Mouse (Mus musculus) adrenal gland, postnatal 36 days (tissue): ENCODE measurements around the gene Fndc10. TPM values are rescaled to one million over a fixed set of nuclear protein-coding genes. Genes with fewer than 3 reads are reported as not detected.
"Not testable (repeated sequence)": the region's sequence is repeated elsewhere in the genome, so short reads cannot be mapped to it uniquely, and the experiment has no call there.

Source experiments
- DNase-seq, 2 experiments: peaks; one replicate each; pipeline ENCODE4 v3.0.0; 2021; ENCODE audit warnings: mixed read lengths in 1 of 2
- total RNA-seq, 2 experiments: library from RNA; stranded (reverse); gene quantifications; 2 replicates each; pipeline ENCODE4 v1.2.3; 2021

The Fndc10 gene
- total RNA-seq, 2 experiments from 2014 or later = 31.3 to 59.8 TPM

- peak; percentile 50 to 61 for DNase-seq
Observed at GRCm38 (mm10) chr4:155734951-155735702, 41.0 kb downstream of the Fndc10 start.

GRCm38 (mm10) chr4:155735788-155736187, 41.6 kb downstream of the Fndc10 start:
- no peak for DNase-seq

GRCm38 (mm10) chr4:155736421-155736820, 42.3 kb downstream of the Fndc10 start:
- DNase-seq = no peak

DNA sequence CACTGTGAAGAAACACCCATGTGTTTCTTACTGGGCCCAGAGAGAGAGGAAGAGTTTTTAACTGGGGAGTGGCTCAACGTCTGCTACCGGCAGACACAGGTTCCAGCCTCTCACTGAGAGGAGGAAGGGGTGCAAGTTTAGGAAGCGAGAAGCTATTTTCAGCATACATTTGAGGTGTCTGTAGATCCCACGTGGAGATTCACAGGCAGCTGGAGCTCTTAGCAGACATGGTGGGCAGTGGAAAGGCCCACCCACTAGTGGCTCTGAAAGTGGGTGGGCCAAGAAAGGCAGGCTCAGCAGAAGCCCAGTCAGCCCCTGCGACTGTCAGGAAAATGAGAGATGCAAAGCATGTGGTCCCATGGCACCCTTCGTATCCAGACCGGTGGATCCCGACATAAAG, 44.1 kb downstream of the Fndc10 start:
- no peak for DNase-seq

- DNase-seq = no peak
Observed at GRCm38 (mm10) chr4:155739152-155739551, 45.0 kb downstream of the Fndc10 start.

- DNase-seq = peak in 1 of 2 experiments; percentile 35
Observed at GRCm38 (mm10) chr4:155739741-155740636, 45.8 kb downstream of the Fndc10 start.

DNA sequence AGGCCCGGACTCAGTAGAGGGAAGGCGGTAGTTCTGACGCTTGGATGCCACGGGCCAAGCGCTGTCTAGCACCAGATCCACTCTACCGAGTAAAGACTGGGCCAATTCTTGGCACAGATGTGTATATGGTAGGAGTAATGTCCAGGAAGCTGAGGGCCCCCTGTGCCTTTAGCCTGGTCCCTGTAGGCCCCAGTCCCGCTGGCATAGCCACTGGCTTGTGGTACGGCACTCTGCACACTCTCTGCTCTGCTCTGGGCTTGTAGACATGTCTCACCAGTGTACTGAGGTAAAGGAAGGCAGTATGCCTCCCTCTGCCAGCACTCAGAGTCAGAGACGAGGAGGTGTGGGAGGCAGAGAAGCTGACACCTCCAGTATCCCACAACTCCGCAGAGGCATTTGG, 46.5 kb downstream of the Fndc10 start:
- DNase-seq = not testable (repeated sequence)

DNA sequence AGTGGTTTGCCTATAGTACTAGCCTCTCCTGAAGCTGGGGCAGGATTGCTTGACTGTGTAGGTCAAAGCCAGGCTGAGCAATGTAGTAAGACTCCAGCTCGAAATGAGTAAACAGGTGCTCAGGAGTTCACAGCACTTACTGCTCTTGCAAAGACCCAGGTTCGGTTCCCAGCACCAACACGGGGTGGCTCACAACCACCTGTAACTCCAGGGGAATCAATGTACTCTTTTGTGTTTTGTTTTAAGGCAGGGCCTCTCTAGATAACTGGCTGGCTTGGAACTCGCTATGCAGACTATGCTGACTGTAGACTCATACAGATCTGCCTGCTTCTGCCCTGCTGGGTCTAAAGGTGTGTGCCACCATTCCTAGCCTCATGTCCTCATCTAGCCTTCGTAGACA, 48.5 kb downstream of the Fndc10 start:
- DNase-seq = no peak

DNA sequence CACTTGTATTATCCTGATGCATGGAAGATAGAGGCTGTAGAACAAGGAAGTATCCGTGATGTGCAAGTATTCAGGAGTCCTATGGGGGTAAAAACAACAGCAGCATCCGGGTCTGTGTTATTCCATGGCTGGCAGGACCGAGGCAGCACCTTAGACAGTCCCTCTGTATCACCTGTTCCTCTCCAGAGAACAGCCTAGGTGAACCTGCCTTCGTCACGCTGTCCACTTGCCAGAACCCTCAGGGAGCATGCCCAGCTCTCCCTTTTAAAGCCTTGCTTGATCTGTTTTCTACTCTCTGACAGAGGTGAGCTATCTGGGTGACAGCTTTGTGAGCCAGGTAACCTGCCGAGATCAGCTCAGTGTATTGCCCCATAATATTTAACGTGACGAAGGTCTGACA, 50.3 kb downstream of the Fndc10 start:
- no peak for DNase-seq

GRCm38 (mm10) chr4:155745136-155745535, 51.0 kb downstream of the Fndc10 start:
- no peak for DNase-seq

Other genes with a start within 250 kb of the Fndc10 start
- 10 to 100 TPM in 1 of 2 experiments, 1 to 10 TPM in 1; 8.3 to 10.8 TPM for gene Tmem52, start 225.2 kb upstream of the Fndc10 start, total RNA-seq
- gene Gnb1, start 203.0 kb upstream of the Fndc10 start, total RNA-seq = 100 to 1,000 TPM; 444 to 453 TPM
- 100 to 1,000 TPM; 175 to 310 TPM for gene Nadk, start 132.0 kb upstream of the Fndc10 start, total RNA-seq
- gene Slc35e2, start 92.9 kb upstream of the Fndc10 start, total RNA-seq = 10 to 100 TPM; 34.0 to 43.3 TPM
- 10 to 100 TPM; 42.5 to 52.6 TPM for gene Cdk11b, start 69.5 kb upstream of the Fndc10 start, total RNA-seq
- gene Gm10563, start 48.9 kb upstream of the Fndc10 start, total RNA-seq = not detected
- 1 to 10 TPM; 5.5 to 8.9 TPM for gene Mmp23, start 41.0 kb upstream of the Fndc10 start, total RNA-seq
- 10 to 100 TPM; 43.6 to 48.9 TPM for gene Mib2, start 25.1 kb upstream of the Fndc10 start, total RNA-seq
- gene Ssu72, start 10.5 kb downstream of the Fndc10 start, total RNA-seq = 100 to 1,000 TPM in 1 of 2 experiments, 10 to 100 TPM in 1; 98.1 to 123 TPM
- under 1 TPM; 0.70 to 0.72 TPM for gene Tmem240, start 40.5 kb downstream of the Fndc10 start, total RNA-seq
- 10 to 100 TPM; 83.2 to 94.1 TPM for gene Atad3a, start 66.8 kb downstream of the Fndc10 start, total RNA-seq
- 1 to 10 TPM; 3.4 to 6.0 TPM for gene Vwa1, start 80.4 kb downstream of the Fndc10 start, total RNA-seq
- under 1 TPM; 0.30 to 0.56 TPM for gene Tmem88b, start 91.5 kb downstream of the Fndc10 start, total RNA-seq
- not detected for gene Ankrd65, start 96.1 kb downstream of the Fndc10 start, total RNA-seq
- 100 to 1,000 TPM; 133 to 141 TPM for gene Mrpl20, start 108.5 kb downstream of the Fndc10 start, total RNA-seq
- gene Ccnl2, start 118.1 kb downstream of the Fndc10 start, total RNA-seq = 100 to 1,000 TPM in 1 of 2 experiments, 10 to 100 TPM in 1; 86.3 to 122 TPM
- 100 to 1,000 TPM; 140 to 170 TPM for gene Aurkaip1, start 136.9 kb downstream of the Fndc10 start, total RNA-seq
- gene Mxra8, start 145.3 kb downstream of the Fndc10 start, total RNA-seq = 10 to 100 TPM; 40.2 to 47.0 TPM
- 10 to 100 TPM; 61.2 to 61.7 TPM for gene Dvl1, start 153.1 kb downstream of the Fndc10 start, total RNA-seq
- under 1 TPM; 0.23 TPM for gene Tas1r3, start 169.0 kb downstream of the Fndc10 start, total RNA-seq
- 10 to 100 TPM in 1 of 2 experiments, 1 to 10 TPM in 1; 9.7 to 21.8 TPM for gene Cptp, start 175.1 kb downstream of the Fndc10 start, total RNA-seq
- gene Ints11, start 175.2 kb downstream of the Fndc10 start, total RNA-seq = 10 to 100 TPM; 30.1 to 34.7 TPM
- gene Pusl1, start 197.4 kb downstream of the Fndc10 start, total RNA-seq = 10 to 100 TPM; 25.1 to 28.1 TPM
- gene Acap3, start 197.5 kb downstream of the Fndc10 start, total RNA-seq = 10 to 100 TPM; 20.1 to 20.7 TPM
- gene Ube2j2, start 249.5 kb downstream of the Fndc10 start, total RNA-seq = 10 to 100 TPM; 70.9 to 81.5 TPM